Mouse (Mus musculus) lung, embryonic 14.5 days (tissue): ENCODE data around the gene Rcan1. TPM values are rescaled to one million over a fixed set of nuclear protein-coding genes. Genes with fewer than 3 reads are reported as not detected.
A peak's percentile ranks its signal among the peaks of the same experiment; 100 is the strongest.

Experiments used
- ATAC-seq: fragments of 200-750 bp; cut with Nextera tagmentation; 2 replicates; pipeline ENCODE4 v1.8.0; 2017; ENCODE audit warnings: mild to moderate bottlenecking, moderate TSS enrichment, moderate library complexity; ENCODE audit not compliant: insufficient read depth
- DNase-seq: peaks from one replicate; pipeline ENCODE4 v3.0.0-alpha.2; 2015
- H3K27ac ChIP-seq: fragments of 300-500 bp; sonication (generic); 2 replicates; pipeline ENCODE4 v1.5.1; 2014; ENCODE audit warnings: low read depth, mild to moderate bottlenecking, moderate library complexity
- H3K27me3 ChIP-seq: fragments of 300-500 bp; sonication (generic); 2 replicates; pipeline ENCODE4 v1.6.1; 2014; ENCODE audit warnings: low read length, control low read depth; ENCODE audit not compliant: insufficient read depth
- H3K36me3 ChIP-seq: fragments of 300-500 bp; sonication (generic); 2 replicates; pipeline ENCODE4 v1.6.1; 2014; ENCODE audit warnings: control low read depth; ENCODE audit not compliant: insufficient read depth
- H3K4me1 ChIP-seq: fragments of 300-500 bp; sonication (generic); 2 replicates; pipeline ENCODE4 v1.6.1; 2014; ENCODE audit warnings: antibody characterized with exemption, control low read depth; ENCODE audit not compliant: insufficient read depth
- H3K4me2 ChIP-seq: fragments of 300-500 bp; sonication (generic); 2 replicates; pipeline ENCODE4 v1.6.1; 2014; ENCODE audit warnings: mild to moderate bottlenecking
- H3K4me3 ChIP-seq: fragments of 300-500 bp; sonication (generic); 2 replicates; pipeline ENCODE4 v1.5.1; 2014; ENCODE audit warnings: low read depth, low read length
- H3K9ac ChIP-seq: fragments of 300-500 bp; sonication (generic); 2 replicates; pipeline ENCODE4 v1.6.1; 2014
- H3K9me3 ChIP-seq: fragments of 300-500 bp; sonication (generic); 2 replicates; pipeline ENCODE4 v1.6.1; 2016; ENCODE audit warnings: low read depth, low read length, control low read depth
- CTCF ChIP-seq: IDR thresholded peaks from 2 replicates; pipeline ENCODE4 v1.5.1; 2016; ENCODE audit warnings: antibody characterized with exemption, low read depth
- WGBS: fragments of 180-500 bp; shearing (Covaris S2); extraction: QIAGEN DNeasy Blood & Tissue Kit; methylation state at CpG from one replicate; pipeline ENCODE4 v1.1.7; 2014; 5-methylcytosine and 5-hydroxymethylcytosine counted together
- polyA plus RNA-seq: library from polyadenylated mRNA; unstranded; fragments of >200 nt; fragmentation: Nextera tagmentation; extraction: Ambion mirVana; gene quantifications from 2 replicates; pipeline ENCODE4 v1.2.1, GENCODE M21; 2014

The Rcan1 gene
- polyA plus RNA-seq, 1 experiment from 2014 or later = 47.8 TPM

GRCm38 (mm10) chr16:92452609-92453008 lies 18.1 kb downstream of the Rcan1 start:
- Histone ChIP-seq H3K4me1 (no peaks in the 10 kb centered on the region), H3K4me2 (no peak overlapping the region), H3K9ac (no peak overlapping the region), H3K9me3 (no peaks in the 10 kb centered on the region), H3K36me3 (no peaks in the 10 kb centered on the region), H3K27ac (no peak overlapping the region), H3K4me3 (no peak overlapping the region), H3K27me3 (no peaks in the 10 kb centered on the region)
- ATAC-seq (no peak), DNase-seq (peak; percentile 32)
- 55% methylated on average over 8 of the region's 8 CpGs for WGBS
- TF ChIP-seq CTCF = peak; percentile 58

- WGBS = 70% methylated on average over 17 of the region's 17 CpGs
- ATAC-seq = peak; percentile 62; the same call in 1 of the 2 replicates
- Histone ChIP-seq H3K4me1 (no peaks in the 10 kb centered on the region), H3K4me3 (no peak overlapping the region), H3K27me3 (no peaks in the 10 kb centered on the region), H3K9ac (no peak overlapping the region), H3K36me3 (no peaks in the 10 kb centered on the region), H3K9me3 (no peaks in the 10 kb centered on the region), H3K27ac (no peak overlapping the region), H3K4me2 (no peak overlapping the region)
- no peak for TF ChIP-seq CTCF
- DNase-seq = peak; percentile 79
Measured at GRCm38 (mm10) chr16:92451516-92452072, 19.1 kb downstream of the Rcan1 start.

- TF ChIP-seq CTCF = no peak
- Histone ChIP-seq H3K4me1 (no peaks in the 10 kb centered on the region), H3K9ac (no peak overlapping the region), H3K36me3 (no peaks in the 10 kb centered on the region), H3K9me3 (no peaks in the 10 kb centered on the region), H3K4me2 (no peak overlapping the region), H3K4me3 (no peak overlapping the region), H3K27ac (no peak overlapping the region), H3K27me3 (no peaks in the 10 kb centered on the region)
- ATAC-seq (no peak), DNase-seq (no peak)
- 81% methylated on average over 8 of the region's 8 CpGs for WGBS
Measured at GRCm38 (mm10) chr16:92450331-92450730, 20.3 kb downstream of the Rcan1 start.

- Histone ChIP-seq H3K4me1 (0 out of 2 replicates have a peak, but pooled peaks cover under 1% of the 10 kb centered on the region), H3K4me2 (no peak overlapping the region), H3K36me3 (no peaks in the 10 kb centered on the region), H3K27ac (no peak overlapping the region), H3K9ac (no peak overlapping the region), H3K9me3 (no peaks in the 10 kb centered on the region), H3K27me3 (no peaks in the 10 kb centered on the region), H3K4me3 (no peak overlapping the region)
- WGBS = 91% methylated on average over 14 of the region's 14 CpGs
- TF ChIP-seq CTCF = no peak
- ATAC-seq = no peak
- no peak for DNase-seq
Measured at GRCm38 (mm10) chr16:92449080-92449479, 21.6 kb downstream of the Rcan1 start.

- peak; percentile 77 for DNase-seq
- WGBS = 60% methylated on average over 10 of the region's 10 CpGs
Measured at GRCm38 (mm10) chr16:92445377-92445776, 25.3 kb downstream of the Rcan1 start.

GRCm38 (mm10) chr16:92443644-92444113 lies 27.0 kb downstream of the Rcan1 start:
- DNase-seq (peak; percentile 76), ATAC-seq (peak; percentile 71)
- Histone ChIP-seq H3K4me1 (peaks cover 11% of the 10 kb centered on the region; the same call in 1 of the 2 replicates), H3K36me3 (no peaks in the 10 kb centered on the region), H3K4me3 (no peak overlapping the region), H3K27me3 (no peaks in the 10 kb centered on the region), H3K9ac (no peak overlapping the region), H3K9me3 (no peaks in the 10 kb centered on the region), H3K27ac (peak overlapping the region; percentile 74), H3K4me2 (no peak overlapping the region)
- TF ChIP-seq CTCF = peak; percentile 41
- WGBS = 24% methylated on average over 13 of the region's 13 CpGs

More at GRCm38 (mm10) chr16:92445377-92445776, 25.3 kb downstream of the Rcan1 start:
- no peak for ATAC-seq
- Histone ChIP-seq H3K27ac (no peak overlapping the region), H3K9ac (no peak overlapping the region), H3K4me2 (no peak overlapping the region), H3K27me3 (no peaks in the 10 kb centered on the region), H3K4me1 (peaks cover 11% of the 10 kb centered on the region; the same call in 1 of the 2 replicates), H3K36me3 (no peaks in the 10 kb centered on the region), H3K4me3 (no peak overlapping the region), H3K9me3 (no peaks in the 10 kb centered on the region)
- peak; percentile 69 for TF ChIP-seq CTCF

GRCm38 (mm10) chr16:92442946-92443345 lies 27.7 kb downstream of the Rcan1 start:
- Histone ChIP-seq H3K9me3 (no peaks in the 10 kb centered on the region), H3K9ac (no peak overlapping the region), H3K27me3 (no peaks in the 10 kb centered on the region), H3K4me2 (no peak overlapping the region), H3K4me1 (peaks cover 11% of the 10 kb centered on the region; the same call in 1 of the 2 replicates), H3K4me3 (no peak overlapping the region), H3K27ac (peak overlapping the region; percentile 74; the same call in 1 of the 2 replicates), H3K36me3 (no peaks in the 10 kb centered on the region)
- ATAC-seq (no peak), DNase-seq (no peak)
- TF ChIP-seq CTCF = no peak
- 71% methylated on average over 4 of the region's 4 CpGs for WGBS
